Mouse (Mus musculus) hindbrain, embryonic 15.5 days (tissue): Measurements from ENCODE around the gene Rps8. TPM values are rescaled to one million over a fixed set of nuclear protein-coding genes. Genes with fewer than 3 reads are reported as not detected.

ENCODE experiments used
- ATAC-seq: fragments of 200-750 bp; cut with Nextera tagmentation; 2 replicates; pipeline ENCODE4 v1.8.0; 2017; ENCODE audit warnings: low read depth, moderate number of reproducible peaks, moderate TSS enrichment; ENCODE audit not compliant: low FRiP score
- H3K27ac ChIP-seq: fragments of 300-500 bp; sonication (generic); replicated peaks from 2 replicates; pipeline ENCODE4 v1.5.1; 2015; ENCODE audit warnings: mild to moderate bottlenecking, inconsistent platforms
- H3K27me3 ChIP-seq: fragments of 300-500 bp; sonication (generic); 2 replicates; pipeline ENCODE4 v1.6.1; 2015; ENCODE audit warnings: control low read depth, inconsistent platforms
- H3K36me3 ChIP-seq: fragments of 300-500 bp; sonication (generic); 2 replicates; pipeline ENCODE4 v1.6.1; 2015; ENCODE audit warnings: control low read depth, inconsistent platforms
- H3K4me1 ChIP-seq: fragments of 300-500 bp; sonication (generic); replicated peaks from 2 replicates; pipeline ENCODE4 v1.6.1; 2015; ENCODE audit warnings: control low read depth, inconsistent platforms
- H3K4me2 ChIP-seq: fragments of 300-500 bp; sonication (generic); 2 replicates; pipeline ENCODE4 v1.6.1; 2015; ENCODE audit warnings: moderate library complexity, mild to moderate bottlenecking, inconsistent platforms
- H3K4me3 ChIP-seq: fragments of 300-500 bp; sonication (generic); 2 replicates; pipeline ENCODE4 v1.5.1; 2015; ENCODE audit warnings: mild to moderate bottlenecking, inconsistent platforms
- H3K9ac ChIP-seq: fragments of 300-500 bp; sonication (generic); 2 replicates; pipeline ENCODE4 v1.6.1; 2015; ENCODE audit warnings: inconsistent platforms
- H3K9me3 ChIP-seq: fragments of 300-500 bp; sonication (generic); 2 replicates; pipeline ENCODE4 v1.6.1; 2016; ENCODE audit warnings: control low read depth, inconsistent platforms
- WGBS: fragments of 180-500 bp; shearing (Covaris S2); methylation state at CpG from one replicate; pipeline ENCODE4 v1.1.7; 2015; 5-methylcytosine and 5-hydroxymethylcytosine counted together
- microRNA-seq: library from miRNA; unstranded; fragments of <30 nt; microRNA quantifications from one replicate; pipeline ENCODE4, GENCODE M21; 2016
- polyA plus RNA-seq: library from polyadenylated mRNA; unstranded; fragments of >200 nt; fragmentation: Nextera tagmentation; extraction: Ambion mirVana; gene quantifications from 2 replicates; pipeline ENCODE4 v1.2.1, GENCODE M21; 2015

Gene Rps8
- polyA plus RNA-seq, 1 experiment from 2014 or later = 468 TPM

DNA sequence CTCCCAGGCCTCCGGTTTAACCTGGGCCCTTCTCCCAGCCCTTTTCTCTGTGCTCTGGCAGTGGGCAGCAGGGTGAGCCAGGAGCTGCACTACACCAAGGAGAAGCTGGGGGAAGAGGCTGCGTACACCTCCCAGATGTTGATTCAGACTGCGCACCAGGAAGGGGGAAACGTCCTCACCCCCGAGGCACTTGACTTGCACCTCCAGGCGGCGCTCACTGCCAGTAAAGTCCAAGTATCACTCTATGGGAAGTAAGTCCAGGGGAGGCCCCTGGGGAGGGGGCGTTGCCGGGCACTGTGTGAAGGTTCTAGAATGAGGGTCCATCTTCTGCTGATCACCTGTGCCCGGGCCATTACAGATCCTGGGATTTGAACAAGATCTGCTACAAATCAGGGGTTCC is 51.4 kb downstream of the Rps8 start:
- no peaks in the 10 kb centered on the region for H3K27me3 ChIP-seq
- ATAC-seq = no peak
- no peak overlapping the region for H3K4me2 ChIP-seq
- peaks cover 10% of the 10 kb centered on the region; the same call in 1 of the 2 replicates for H3K36me3 ChIP-seq
- H3K9me3 ChIP-seq = no peaks in the 10 kb centered on the region
- 0 out of 2 replicates have a peak, but pooled peaks cover 5% of the 10 kb centered on the region for H3K4me1 ChIP-seq
- no peak overlapping the region for H3K9ac ChIP-seq
- H3K4me3 ChIP-seq = no peak overlapping the region
- no peak overlapping the region for H3K27ac ChIP-seq
- 78% methylated on average over 10 of the region's 10 CpGs for WGBS

Small RNAs within 50 kb of the gene (microRNA-seq; reads per million reads assigned to microRNA genes)
- gene Gm22398 = not detected

Other genes with a start within 250 kb of the Rps8 start
- 56.6 and 59.4 TPM in 2 replicates for gene Urod, start 161.8 kb downstream of the Rps8 start, polyA plus RNA-seq
- gene Hectd3, start 160.9 kb downstream of the Rps8 start, polyA plus RNA-seq = 25.3 and 30.1 TPM in 2 replicates
- 43.8 and 46.8 TPM in 2 replicates for gene Eif2b3, start 136.8 kb downstream of the Rps8 start, polyA plus RNA-seq
- 7.3 and 8.0 TPM in 2 replicates for gene Ptch2, start 60.2 kb downstream of the Rps8 start, polyA plus RNA-seq
- 4.7 and 5.1 TPM in 2 replicates for gene Btbd19, start 30.5 kb downstream of the Rps8 start, polyA plus RNA-seq
- 0.31 and 1.1 TPM in 2 replicates for gene Tctex1d4, start 29.4 kb downstream of the Rps8 start, polyA plus RNA-seq
- 24.9 and 25.0 TPM in 2 replicates for gene Plk3, start 22.3 kb downstream of the Rps8 start, polyA plus RNA-seq
- 12.9 and 14.4 TPM in 2 replicates for gene Kif2c, start 26.4 kb upstream of the Rps8 start, polyA plus RNA-seq
- gene Tmem53, start 95.7 kb upstream of the Rps8 start, polyA plus RNA-seq = 9.1 and 9.6 TPM in 2 replicates
- gene Armh1, start 95.9 kb upstream of the Rps8 start, polyA plus RNA-seq = 1.5 and 1.8 TPM in 2 replicates